Mouse (Mus musculus): ENCODE measurements around the gene D10Wsu102e. TPM values are rescaled to one million over a fixed set of nuclear protein-coding genes. Genes with fewer than 3 reads are reported as not detected.
"Not testable (repeated sequence)": the region's sequence is repeated elsewhere in the genome, so short reads cannot be mapped to it uniquely, and the experiment has no call there.

D10Wsu102e gene
- polyA plus RNA-seq, 1 experiment, result 8.9 TPM

DNA sequence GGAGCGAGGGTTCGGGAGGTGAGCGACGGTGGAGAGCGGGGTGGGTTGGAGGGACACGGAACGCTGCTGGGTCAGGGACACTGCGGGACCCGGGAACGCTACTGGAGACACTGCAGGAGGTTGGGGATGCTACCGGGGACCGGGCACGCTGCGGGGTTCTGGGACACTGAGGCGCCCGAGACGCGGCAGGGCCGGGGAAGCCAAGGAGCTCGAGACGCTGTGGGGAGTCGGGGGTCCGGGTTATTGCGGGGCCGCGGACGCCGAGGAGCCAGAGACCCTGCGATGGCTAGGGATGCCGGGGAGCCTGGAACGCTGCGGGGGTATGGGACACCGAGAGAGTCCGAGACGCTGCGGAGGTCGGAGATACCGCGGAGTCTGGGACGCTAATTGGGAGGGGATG is 335 bp downstream of the D10Wsu102e start:
- H3K4me3 ChIP-seq (ENCODE audit: low read depth, low read length), result peak overlapping the region; percentile 97
- H3K9ac ChIP-seq (ENCODE audit: low read depth, poor library complexity, severe bottlenecking), result peak overlapping the region; percentile 94
- H3K9me3 ChIP-seq (replicated peaks; ENCODE audit: control insufficient read depth, insufficient read depth, low read length, poor library complexity, severe bottlenecking), result no peaks in the 10 kb centered on the region; the same call in 1 of the 2 replicates
- no peak overlapping the region for H3K27ac ChIP-seq (ENCODE audit: insufficient read depth, low read length)
- H3K36me3 ChIP-seq (ENCODE audit: control insufficient read depth, insufficient read depth, low read length, poor library complexity, severe bottlenecking), result peaks cover 29% of the 10 kb centered on the region
- no peak for TF ChIP-seq CTCF (IDR thresholded peaks at IDR 0.05; ENCODE audit: low read depth, low read length)
- TF ChIP-seq EP300 (IDR thresholded peaks at IDR 0.05; ENCODE audit: insufficient read depth, low read depth, low read length), result no peak
- no peak for TF ChIP-seq POLR2A (IDR thresholded peaks at IDR 0.05; ENCODE audit: insufficient read depth, low read length)
- no peaks in the 10 kb centered on the region for H3K4me1 ChIP-seq (ENCODE audit: control insufficient read depth, insufficient read depth, low read length)
- no peaks in the 10 kb centered on the region for H3K27me3 ChIP-seq (ENCODE audit: control insufficient read depth, insufficient read depth, low read length, poor library complexity, severe bottlenecking)

DNA sequence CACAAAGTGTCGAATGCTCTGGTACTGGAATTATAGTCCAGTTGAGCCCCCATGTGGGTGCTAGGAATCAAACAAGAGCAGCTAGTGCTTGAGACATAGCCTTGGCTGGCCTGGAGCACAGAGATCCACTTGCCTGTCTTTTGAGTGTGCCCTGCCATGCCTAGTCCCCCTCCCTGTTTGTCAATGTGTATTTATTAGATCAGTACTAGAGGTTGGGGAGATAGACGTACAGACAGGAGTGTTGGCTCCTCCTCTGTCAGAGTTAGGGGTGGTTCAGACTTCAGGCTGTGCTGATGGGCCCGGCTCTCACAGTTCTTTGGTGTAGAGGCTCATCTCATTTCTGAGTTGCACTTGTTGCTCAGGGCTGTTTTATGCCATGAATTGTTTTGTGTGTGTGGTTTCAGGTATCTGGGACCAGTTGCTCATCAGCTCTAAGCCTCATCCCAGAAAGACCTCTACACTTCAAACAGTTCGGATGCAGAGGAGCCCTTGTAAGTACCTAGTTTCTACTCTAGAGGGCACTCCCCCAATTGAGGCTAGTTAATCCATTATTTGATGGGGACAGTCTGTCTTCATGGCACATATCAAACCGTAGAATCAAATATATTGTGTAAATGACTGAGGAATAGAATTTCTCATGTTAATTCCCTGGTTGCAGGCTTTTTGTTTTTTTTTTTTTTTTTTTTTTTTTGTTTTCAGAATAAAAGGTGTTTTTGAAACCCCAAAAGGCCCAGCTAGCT is 1.8 kb downstream of the D10Wsu102e start:
- no peak overlapping the region for H3K9ac ChIP-seq (ENCODE audit: low read depth, poor library complexity, severe bottlenecking)
- H3K4me3 ChIP-seq (ENCODE audit: low read depth, low read length), result peak overlapping the region; percentile 23
- peaks cover 2% of the 10 kb centered on the region; the same call in 1 of the 2 replicates for H3K9me3 ChIP-seq (replicated peaks; ENCODE audit: control insufficient read depth, insufficient read depth, low read length, poor library complexity, severe bottlenecking)
- no peak for TF ChIP-seq EP300 (IDR thresholded peaks at IDR 0.05; ENCODE audit: insufficient read depth, low read depth, low read length)
- TF ChIP-seq POLR2A (IDR thresholded peaks at IDR 0.05; ENCODE audit: insufficient read depth, low read length), result no peak
- H3K27me3 ChIP-seq (ENCODE audit: control insufficient read depth, insufficient read depth, low read length, poor library complexity, severe bottlenecking), result no peaks in the 10 kb centered on the region
- peaks cover 43% of the 10 kb centered on the region for H3K36me3 ChIP-seq (ENCODE audit: control insufficient read depth, insufficient read depth, low read length, poor library complexity, severe bottlenecking)
- no peak overlapping the region for H3K27ac ChIP-seq (ENCODE audit: insufficient read depth, low read length)
- H3K4me1 ChIP-seq (ENCODE audit: control insufficient read depth, insufficient read depth, low read length), result no peaks in the 10 kb centered on the region

DNA sequence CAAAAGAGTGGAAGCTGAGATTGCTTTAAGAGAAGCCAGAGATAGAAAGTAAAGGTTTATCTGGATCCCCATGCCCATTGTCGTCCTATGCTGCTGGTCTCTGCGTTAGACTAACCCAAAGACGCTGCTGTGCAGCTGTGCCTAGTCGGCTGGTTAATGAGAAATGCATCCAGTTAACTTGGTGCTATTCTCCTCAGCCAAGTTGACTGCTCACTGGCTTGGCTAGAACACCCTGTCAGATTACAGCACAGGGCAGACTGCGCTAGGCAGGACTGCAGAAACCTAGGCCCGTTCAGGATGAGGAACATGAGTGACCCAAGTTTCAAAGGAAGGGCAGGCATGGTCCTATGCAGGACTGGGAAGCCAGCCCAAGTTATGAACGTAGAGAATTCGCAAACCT is 3.4 kb downstream of the D10Wsu102e start:
- peaks cover 59% of the 10 kb centered on the region for H3K36me3 ChIP-seq (ENCODE audit: control insufficient read depth, insufficient read depth, low read length, poor library complexity, severe bottlenecking)
- no peaks in the 10 kb centered on the region for H3K27me3 ChIP-seq (ENCODE audit: control insufficient read depth, insufficient read depth, low read length, poor library complexity, severe bottlenecking)
- no peak overlapping the region for H3K27ac ChIP-seq (ENCODE audit: insufficient read depth, low read length)
- H3K9me3 ChIP-seq (replicated peaks; ENCODE audit: control insufficient read depth, insufficient read depth, low read length, poor library complexity, severe bottlenecking), result peaks cover 8% of the 10 kb centered on the region
- TF ChIP-seq POLR2A (IDR thresholded peaks at IDR 0.05; ENCODE audit: insufficient read depth, low read length) (no peak), EP300 (IDR thresholded peaks at IDR 0.05; ENCODE audit: insufficient read depth, low read depth, low read length) (no peak), CTCF (IDR thresholded peaks at IDR 0.05; ENCODE audit: low read depth, low read length) (no peak)
- no peak overlapping the region for H3K9ac ChIP-seq (ENCODE audit: low read depth, poor library complexity, severe bottlenecking)
- H3K4me1 ChIP-seq (ENCODE audit: control insufficient read depth, insufficient read depth, low read length), result no peaks in the 10 kb centered on the region
- H3K4me3 ChIP-seq (ENCODE audit: low read depth, low read length), result no peak overlapping the region

DNA sequence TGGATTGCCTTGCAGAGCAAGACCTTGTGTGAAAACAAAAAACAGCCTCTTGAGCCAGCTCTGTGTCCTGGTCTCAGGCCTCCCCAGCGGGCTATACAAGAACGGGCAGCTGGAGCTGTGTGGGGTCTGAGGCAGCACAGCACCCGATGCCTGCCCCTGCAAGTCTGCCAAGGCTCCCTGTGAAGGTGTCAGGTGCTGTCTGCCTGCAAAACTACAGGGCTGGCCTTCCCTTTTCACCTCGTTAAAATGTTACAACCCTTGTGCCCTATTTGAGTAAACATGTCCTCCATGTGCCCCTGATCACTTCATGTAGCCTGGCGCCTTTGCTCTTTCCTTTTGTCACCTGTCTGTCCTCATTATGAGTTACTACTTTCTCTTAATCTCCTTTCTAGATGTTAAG is 8.9 kb downstream of the D10Wsu102e start:
- no peak overlapping the region for H3K27ac ChIP-seq (ENCODE audit: insufficient read depth, low read length)

DNA sequence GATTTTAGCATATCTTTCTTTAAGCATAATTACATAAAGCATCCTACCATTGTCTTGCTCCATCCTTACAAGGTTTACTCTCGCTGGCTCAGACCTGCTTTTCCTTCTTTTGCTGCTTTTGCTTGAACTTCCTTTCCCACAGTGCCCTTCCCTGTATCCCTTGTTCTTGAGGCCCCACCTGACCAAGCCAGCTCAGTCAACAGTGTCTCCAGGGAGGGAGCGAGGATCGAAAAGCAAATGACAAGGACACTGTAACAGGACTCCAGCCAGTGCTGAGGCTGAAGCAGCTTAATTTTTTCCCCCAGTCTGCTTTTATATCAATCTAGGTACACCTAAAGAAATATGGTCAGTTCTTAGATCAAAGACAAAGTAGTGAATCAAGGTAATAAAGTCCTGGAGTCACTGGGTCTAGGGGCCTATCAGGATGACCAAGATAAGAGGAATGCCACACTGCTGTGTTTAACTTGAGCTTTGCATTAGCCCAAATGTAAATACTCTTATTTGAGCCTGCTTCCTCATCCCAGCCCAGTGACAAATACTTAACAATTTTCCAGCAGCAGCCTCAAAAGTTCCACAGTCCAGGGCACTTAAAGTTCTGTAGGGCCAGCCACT is 14.1 kb downstream of the D10Wsu102e start:
- H3K9ac ChIP-seq (ENCODE audit: low read depth, poor library complexity, severe bottlenecking), result no peak overlapping the region
- H3K4me3 ChIP-seq (ENCODE audit: low read depth, low read length), result no peak overlapping the region
- H3K27me3 ChIP-seq (ENCODE audit: control insufficient read depth, insufficient read depth, low read length, poor library complexity, severe bottlenecking), result no peaks in the 10 kb centered on the region
- no peaks in the 10 kb centered on the region for H3K4me1 ChIP-seq (ENCODE audit: control insufficient read depth, insufficient read depth, low read length)
- peaks cover 79% of the 10 kb centered on the region for H3K36me3 ChIP-seq (ENCODE audit: control insufficient read depth, insufficient read depth, low read length, poor library complexity, severe bottlenecking)
- H3K27ac ChIP-seq (ENCODE audit: insufficient read depth, low read length), result no peak overlapping the region
- peaks cover 79% of the 10 kb centered on the region for H3K9me3 ChIP-seq (replicated peaks; ENCODE audit: control insufficient read depth, insufficient read depth, low read length, poor library complexity, severe bottlenecking)
- TF ChIP-seq CTCF (IDR thresholded peaks at IDR 0.05; ENCODE audit: low read depth, low read length) (no peak), POLR2A (IDR thresholded peaks at IDR 0.05; ENCODE audit: insufficient read depth, low read length) (no peak), EP300 (IDR thresholded peaks at IDR 0.05; ENCODE audit: insufficient read depth, low read depth, low read length) (no peak)

More for the DNA sequence above, 8.9 kb downstream of the D10Wsu102e start:
- no peaks in the 10 kb centered on the region for H3K27me3 ChIP-seq (ENCODE audit: control insufficient read depth, insufficient read depth, low read length, poor library complexity, severe bottlenecking)
- H3K9me3 ChIP-seq (replicated peaks; ENCODE audit: control insufficient read depth, insufficient read depth, low read length, poor library complexity, severe bottlenecking), result peaks cover 44% of the 10 kb centered on the region
- H3K4me1 ChIP-seq (ENCODE audit: control insufficient read depth, insufficient read depth, low read length), result no peaks in the 10 kb centered on the region
- H3K36me3 ChIP-seq (ENCODE audit: control insufficient read depth, insufficient read depth, low read length, poor library complexity, severe bottlenecking), result peaks cover 93% of the 10 kb centered on the region
- H3K4me3 ChIP-seq (ENCODE audit: low read depth, low read length), result no peak overlapping the region
- no peak overlapping the region for H3K9ac ChIP-seq (ENCODE audit: low read depth, poor library complexity, severe bottlenecking)
- TF ChIP-seq CTCF (IDR thresholded peaks at IDR 0.05; ENCODE audit: low read depth, low read length), result no peak
- no peak for TF ChIP-seq POLR2A (IDR thresholded peaks at IDR 0.05; ENCODE audit: insufficient read depth, low read length)
- TF ChIP-seq EP300 (IDR thresholded peaks at IDR 0.05; ENCODE audit: insufficient read depth, low read depth, low read length), result no peak

DNA sequence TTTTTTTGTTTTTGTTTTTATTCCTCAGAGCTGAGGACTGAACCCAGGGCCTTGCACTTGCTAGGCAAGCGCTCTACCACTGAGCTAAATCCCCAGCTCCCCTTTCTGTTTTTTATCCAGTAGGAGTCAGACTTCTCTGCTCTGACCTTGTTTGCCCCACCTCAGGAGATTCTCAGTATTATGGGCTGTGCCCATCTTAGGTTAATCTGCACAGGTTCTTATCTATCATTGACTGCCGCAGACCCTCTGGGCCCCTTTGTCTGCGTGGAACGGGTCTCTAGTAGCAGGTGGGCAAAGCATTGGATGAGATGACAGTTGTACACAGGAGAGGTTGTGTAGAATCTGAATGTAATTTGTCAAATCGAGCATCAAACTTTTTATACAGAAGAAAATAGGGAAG is 15.4 kb downstream of the D10Wsu102e start:
- not testable (repeated sequence) for H3K4me3 ChIP-seq (ENCODE audit: low read depth, low read length); H3K27ac ChIP-seq (ENCODE audit: insufficient read depth, low read length); H3K4me1 ChIP-seq (ENCODE audit: control insufficient read depth, insufficient read depth, low read length); H3K9ac ChIP-seq (ENCODE audit: low read depth, poor library complexity, severe bottlenecking); H3K27me3 ChIP-seq (ENCODE audit: control insufficient read depth, insufficient read depth, low read length, poor library complexity, severe bottlenecking)
- peaks cover 76% of the 10 kb centered on the region for H3K36me3 ChIP-seq (ENCODE audit: control insufficient read depth, insufficient read depth, low read length, poor library complexity, severe bottlenecking)
- peaks cover 88% of the 10 kb centered on the region for H3K9me3 ChIP-seq (replicated peaks; ENCODE audit: control insufficient read depth, insufficient read depth, low read length, poor library complexity, severe bottlenecking)

Data from ES-Bruce4 (cell line).